ENCODE assay signal across 8 mouse cellular contexts in the genomic region with DNA sequence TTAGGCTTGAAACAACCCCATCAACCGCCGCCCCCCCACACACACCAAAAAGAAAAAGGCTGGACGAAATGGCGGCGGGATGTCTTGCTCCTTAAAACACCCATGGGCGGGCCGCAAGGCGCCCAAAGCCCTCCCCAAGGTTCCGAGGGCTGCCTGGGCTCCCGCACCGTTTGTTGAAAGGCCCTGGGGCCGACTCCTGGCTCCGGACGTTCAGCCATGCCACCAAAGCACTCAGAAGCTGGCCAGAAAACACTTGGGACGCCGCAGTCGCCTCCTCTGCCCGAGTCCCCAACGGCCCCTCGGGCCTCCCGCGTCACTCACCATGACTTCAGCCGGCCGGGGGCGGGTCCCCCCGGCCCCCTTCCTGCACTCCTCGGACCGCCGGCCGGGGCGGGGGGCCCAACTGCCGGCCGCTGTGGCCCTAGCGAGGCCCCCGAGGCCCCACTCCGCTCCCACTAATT. TPM values are rescaled to one million over a fixed set of nuclear protein-coding genes. Genes with fewer than 3 reads are reported as not detected.
DNase-seq lines count a peak whose midpoint lies in the region; ATAC-seq and TF ChIP-seq lines count a peak whose summit lies in the region.

No protein-coding gene starts in this region.

- TF ChIP-seq RAD21 in CH12.LX (IDR thresholded peaks at IDR 0.05; ENCODE audit: low read depth, low read length), result no peak

- H3K4me1 ChIP-seq in kidney, embryonic 15.5 days, result peaks cover 28% of the 10 kb centered on the region
- H3K4me1 ChIP-seq in CH12.LX (ENCODE audit: control insufficient read depth in 1 of 2, insufficient read depth in 2 of 2), result peaks cover 7 to 33% of the 10 kb centered on the region in 2 experiments; a peak in 3 of 4 replicates
- H3K4me1 ChIP-seq in hindbrain, embryonic 12.5 days, result peaks cover 27% of the 10 kb centered on the region
- H3K4me1 ChIP-seq in stomach, embryonic 14.5 days (ENCODE audit: control insufficient read depth, insufficient read depth, low read length), result peaks cover 11% of the 10 kb centered on the region; the same call in 1 of the 2 replicates

- under 1% methylated on average over 27 of the region's 36 CpGs for WGBS in kidney, embryonic 15.5 days
- WGBS in hindbrain, embryonic 12.5 days, result 2% methylated on average over 19 of the region's 36 CpGs
- 1% methylated on average over 27 of the region's 36 CpGs for WGBS in stomach, embryonic 14.5 days

- H3K4me3 ChIP-seq in kidney, embryonic 15.5 days (replicated peaks), result peak overlapping the region; percentile 99
- H3K4me3 ChIP-seq in CH12.LX (replicated peaks in 1 of 3; ENCODE audit: low read depth in 2 of 3, low read length in 2 of 3, poor library complexity in 1 of 3), result peak overlapping the region; percentile 80 to 99 (median 86)
- H3K4me3 ChIP-seq in hindbrain, embryonic 12.5 days, result peak overlapping the region; percentile 91
- H3K4me3 ChIP-seq in stomach, embryonic 14.5 days (ENCODE audit: low read depth, low read length), result peak overlapping the region; percentile 99

- H3K9me3 ChIP-seq in kidney, embryonic 15.5 days (replicated peaks), result no peaks in the 10 kb centered on the region
- H3K9me3 ChIP-seq in CH12.LX (replicated peaks; ENCODE audit: low read length), result no peaks in the 10 kb centered on the region
- no peaks in the 10 kb centered on the region for H3K9me3 ChIP-seq in hindbrain, embryonic 12.5 days (replicated peaks)
- no peaks in the 10 kb centered on the region for H3K9me3 ChIP-seq in stomach, embryonic 14.5 days (ENCODE audit: control insufficient read depth, low read depth, low read length)

- H3K27ac ChIP-seq in kidney, embryonic 15.5 days, result peak overlapping the region; percentile 98
- no peak overlapping the region for H3K27ac ChIP-seq in CH12.LX (ENCODE audit: insufficient read depth, low read depth)
- H3K27ac ChIP-seq in hindbrain, embryonic 12.5 days, result peak overlapping the region; percentile 97
- H3K27ac ChIP-seq in stomach, embryonic 14.5 days (ENCODE audit: low read length), result peak overlapping the region; percentile 97

- H3K9ac ChIP-seq in kidney, embryonic 15.5 days, result peak overlapping the region; percentile 99
- H3K9ac ChIP-seq in CH12.LX (ENCODE audit: insufficient read depth, low read depth), result peak overlapping the region; percentile 99
- H3K9ac ChIP-seq in hindbrain, embryonic 12.5 days, result peak overlapping the region; percentile 98
- peak overlapping the region; percentile 98 for H3K9ac ChIP-seq in stomach, embryonic 14.5 days (replicated peaks; ENCODE audit: low read depth, low read length)

- DNase-seq in kidney, adult 8-10 months, result no peak
- DNase-seq in CH12.LX (ENCODE audit: extremely low read depth), result no peak
- DNase-seq in Patski (ENCODE audit: low read depth, low spot score), result no peak
- DNase-seq in lung, postnatal 10 days, result peak; percentile 57
- DNase-seq in right cerebral cortex, postnatal 36 days (ENCODE audit: low spot score in 2 of 2), result no peak

- POLR2A ChIA-PET in Patski (lab: Charles Lee), result interaction anchor here (1.1 to 1.2 kb wide), 2 partner anchors 9 to 126 kb away, joined by 3 to 4 read pairs; no protein-coding TSS in a partner anchor

- TF ChIP-seq CTCF in CH12.LX (conservative IDR thresholded peaks at IDR 0.05 in 1 of 2, IDR thresholded peaks at IDR 0.05 in 1 of 2; ENCODE audit: low read depth in 2 of 2, low read length in 2 of 2) (no peak), Patski (IDR thresholded peaks at IDR 0.05) (no peak)

- H3K27me3 ChIP-seq in kidney, embryonic 15.5 days, result no peaks in the 10 kb centered on the region
- H3K27me3 ChIP-seq in CH12.LX (replicated peaks), result no peaks in the 10 kb centered on the region
- no peaks in the 10 kb centered on the region for H3K27me3 ChIP-seq in Patski
- no peaks in the 10 kb centered on the region for H3K27me3 ChIP-seq in hindbrain, embryonic 12.5 days
- H3K27me3 ChIP-seq in stomach, embryonic 14.5 days (ENCODE audit: control insufficient read depth, insufficient read depth, low read length), result no peaks in the 10 kb centered on the region

- no peak for TF ChIP-seq POLR2A in CH12.LX (IDR thresholded peaks at IDR 0.05; ENCODE audit: low read depth, low read length)

- no peak for ATAC-seq in kidney, embryonic 15.5 days (replicated peaks; ENCODE audit: low FRiP score)
- ATAC-seq in Patski, result peak; percentile 23
- no peak for ATAC-seq in hindbrain, embryonic 12.5 days (ENCODE audit: low FRiP score)
- ATAC-seq in stomach, embryonic 14.5 days (ENCODE audit: insufficient number of reproducible peaks, insufficient read depth, low FRiP score, low read depth), result no peak; the same call in 1 of the 2 replicates

- in situ Hi-C loops in CH12.LX (cut with MboI; ENCODE audit: low pct_ligation_motif_present, low pct_unique_long_range_greater_than_20kb, low sequenced_read_pairs) (no loop called here), Patski (cut with MboI; ENCODE audit: low pct_unique_long_range_greater_than_20kb) (loop anchor here (5.0 kb wide), 2 partner anchors 105 to 250 kb away; partner anchors contain the start of genes U2af2 and Zfp628)

- H3K36me3 ChIP-seq in kidney, embryonic 15.5 days, result peaks cover 37% of the 10 kb centered on the region
- H3K36me3 ChIP-seq in CH12.LX (replicated peaks in 1 of 2; ENCODE audit: control insufficient read depth in 1 of 2, insufficient read depth in 1 of 2, low read length in 1 of 2), result peaks cover 36 to 51% of the 10 kb centered on the region in 2 experiments
- H3K36me3 ChIP-seq in hindbrain, embryonic 12.5 days, result peaks cover 30% of the 10 kb centered on the region
- H3K36me3 ChIP-seq in stomach, embryonic 14.5 days (ENCODE audit: control insufficient read depth, insufficient read depth, low read length), result peaks cover 31% of the 10 kb centered on the region

- peaks cover 38% of the 10 kb centered on the region for H3K79me2 ChIP-seq in CH12.LX (replicated peaks; ENCODE audit: control insufficient read depth, extremely low read depth, insufficient read depth, poor library complexity, severe bottlenecking)

- TF ChIP-seq EP300 in CH12.LX (IDR thresholded peaks at IDR 0.05; ENCODE audit: low read length), result no peak

- H3K4me2 ChIP-seq in kidney, embryonic 15.5 days, result peak overlapping the region; percentile 76
- H3K4me2 ChIP-seq in CH12.LX (ENCODE audit: insufficient read depth, low read depth, poor library complexity, severe bottlenecking), result peak overlapping the region; percentile 98; the same call in 1 of the 2 replicates
- peak overlapping the region; percentile 87 for H3K4me2 ChIP-seq in hindbrain, embryonic 12.5 days (replicated peaks)
- H3K4me2 ChIP-seq in stomach, embryonic 14.5 days (replicated peaks; ENCODE audit: low read depth, low read length), result peak overlapping the region; percentile 80

- CTCF ChIA-PET in Patski (lab: Charles Lee), result interaction anchor here (0.7 to 1.6 kb wide), 3 partner anchors 104 to 152 kb away, joined by 3 to 5 read pairs (median 3); partner anchors contain the start of gene Sbk2

- dilution Hi-C loops in CH12.LX (cut with MboI; ENCODE audit: extremely low pct_ligation_motif_present, extremely low pct_unique_long_range_greater_than_20kb, low sequenced_read_pairs), result no loop called here

TF ChIP-seq in CH12.LX, 34 proteins besides CTCF, POLR2A, EP300 and RAD21 (continues in another document):
- TF ChIP-seq IRF4 (IDR thresholded peaks at IDR 0.05; ENCODE audit: low read depth, low read length) (no peak), ZMIZ1 (IDR thresholded peaks at IDR 0.05; ENCODE audit: low read depth, low read length) (peak; percentile 85; the same call in 1 of the 2 replicates), SIN3A (IDR thresholded peaks at IDR 0.05; ENCODE audit: low read length) (peak; percentile 86)

RNA-seq across cellular contexts. Expression of gene Ube2s, which starts 0.5 kb away (rescaled TPM):
- polyA plus RNA-seq in kidney, embryonic 15.5 days (2015; fragmentation: Nextera tagmentation; extraction: Ambion mirVana), result 384 and 386 TPM in 2 replicates
- 238 and 304 TPM in 2 replicates for total RNA-seq in CH12.LX (2012; rRNA removed)
- total RNA-seq in CH12.LX (2014; rRNA removed), result 707 and 825 TPM in 2 replicates
- 392 and 452 TPM in 2 replicates for polyA plus RNA-seq in CH12.LX (2012; ENCODE audit: insufficient read length, low read depth)
- 250 TPM for polyA plus RNA-seq in Patski (2021)
- polyA plus RNA-seq in hindbrain, embryonic 12.5 days (2016; fragmentation: Nextera tagmentation; extraction: Ambion mirVana), result 331 and 348 TPM in 2 replicates
- polyA plus RNA-seq in stomach, embryonic 14.5 days (2014; fragmentation: Nextera tagmentation; extraction: Ambion mirVana), result 318 and 349 TPM in 2 replicates

RNA-seq across cellular contexts. Expression of gene Rpl28, which starts 19.2 kb away (rescaled TPM):
- polyA plus RNA-seq in kidney, embryonic 15.5 days (2015; fragmentation: Nextera tagmentation; extraction: Ambion mirVana), result 391 and 408 TPM in 2 replicates
- total RNA-seq in CH12.LX (2012; rRNA removed), result 2,147 and 2,603 TPM in 2 replicates
- 236 and 269 TPM in 2 replicates for total RNA-seq in CH12.LX (2014; rRNA removed)
- 526 and 605 TPM in 2 replicates for polyA plus RNA-seq in CH12.LX (2012; ENCODE audit: insufficient read length, low read depth)
- polyA plus RNA-seq in Patski (2021), result 230 TPM
- polyA plus RNA-seq in hindbrain, embryonic 12.5 days (2016; fragmentation: Nextera tagmentation; extraction: Ambion mirVana), result 290 and 306 TPM in 2 replicates
- polyA plus RNA-seq in stomach, embryonic 14.5 days (2014; fragmentation: Nextera tagmentation; extraction: Ambion mirVana), result 301 and 312 TPM in 2 replicates

RNA-seq across cellular contexts. Expression of gene Tmem238, which starts 22.4 kb away (rescaled TPM):
- polyA plus RNA-seq in kidney, embryonic 15.5 days (2015; fragmentation: Nextera tagmentation; extraction: Ambion mirVana), result 12.9 and 14.1 TPM in 2 replicates
- 12.3 and 17.7 TPM in 2 replicates for total RNA-seq in CH12.LX (2012; rRNA removed)
- total RNA-seq in CH12.LX (2014; rRNA removed), result 4.3 and 5.5 TPM in 2 replicates
- polyA plus RNA-seq in CH12.LX (2012; ENCODE audit: insufficient read length, low read depth), result 9.8 and 10.7 TPM in 2 replicates
- polyA plus RNA-seq in Patski (2021), result 5.7 TPM
- polyA plus RNA-seq in hindbrain, embryonic 12.5 days (2016; fragmentation: Nextera tagmentation; extraction: Ambion mirVana), result 2.9 and 4.0 TPM in 2 replicates
- 8.7 and 10.6 TPM in 2 replicates for polyA plus RNA-seq in stomach, embryonic 14.5 days (2014; fragmentation: Nextera tagmentation; extraction: Ambion mirVana)

RNA-seq across cellular contexts. Expression of gene Tmem190, which starts 29.1 kb away (rescaled TPM):
- 1.0 TPM in 1 of 2 replicates, not detected in the other for polyA plus RNA-seq in kidney, embryonic 15.5 days (2015; fragmentation: Nextera tagmentation; extraction: Ambion mirVana)
- total RNA-seq in CH12.LX (2012; rRNA removed) (not detected in 2 replicates), CH12.LX (2014; rRNA removed) (not detected in 2 replicates)
- polyA plus RNA-seq in CH12.LX (2012; ENCODE audit: insufficient read length, low read depth) (0.68 TPM in 1 of 2 replicates, not detected in the other), Patski (2021) (0.67 TPM)
- polyA plus RNA-seq in hindbrain, embryonic 12.5 days (2016; fragmentation: Nextera tagmentation; extraction: Ambion mirVana), result not detected in 2 replicates
- polyA plus RNA-seq in stomach, embryonic 14.5 days (2014; fragmentation: Nextera tagmentation; extraction: Ambion mirVana), result 0.55 TPM in 1 of 2 replicates, not detected in the other

RNA-seq across cellular contexts. Expression of gene Il11, which starts 29.2 kb away (rescaled TPM):
- polyA plus RNA-seq in kidney, embryonic 15.5 days (2015; fragmentation: Nextera tagmentation; extraction: Ambion mirVana), result 0.27 and 0.30 TPM in 2 replicates
- total RNA-seq in CH12.LX (2012; rRNA removed), result 0.17 TPM in 1 of 2 replicates, not detected in the other
- total RNA-seq in CH12.LX (2014; rRNA removed), result not detected in 2 replicates
- not detected in 2 replicates for polyA plus RNA-seq in CH12.LX (2012; ENCODE audit: insufficient read length, low read depth)
- polyA plus RNA-seq in Patski (2021), result 2.4 TPM
- polyA plus RNA-seq in hindbrain, embryonic 12.5 days (2016; fragmentation: Nextera tagmentation; extraction: Ambion mirVana), result 0.34 TPM in 1 of 2 replicates, not detected in the other
- polyA plus RNA-seq in stomach, embryonic 14.5 days (2014; fragmentation: Nextera tagmentation; extraction: Ambion mirVana), result 0.17 and 0.27 TPM in 2 replicates
